Mouse (Mus musculus): Measurements from ENCODE around the gene Fa2h. TPM values are rescaled to one million over a fixed set of nuclear protein-coding genes. Genes with fewer than 3 reads are reported as not detected.
A peak's percentile ranks its signal among the peaks of the same experiment; 100 is the strongest.

Gene Fa2h
- polyA plus RNA-seq, 1 experiment from 2014 or later: not detected

GRCm38 (mm10) chr8:111417222-111417621, 23.6 kb upstream of the Fa2h start:
- Histone ChIP-seq H3K9me3 (ENCODE audit: control insufficient read depth, low read length) (no peaks in the 10 kb centered on the region), H3K4me3 (ENCODE audit: low read depth, low read length) (no peak overlapping the region), H3K36me3 (ENCODE audit: control insufficient read depth, insufficient read depth, low read length) (no peaks in the 10 kb centered on the region), H3K27me3 (ENCODE audit: control insufficient read depth, insufficient read depth, low read length) (no peaks in the 10 kb centered on the region), H3K4me2 (replicated peaks; ENCODE audit: low read depth, low read length) (no peak overlapping the region), H3K9ac (ENCODE audit: low read depth, low read length) (no peak overlapping the region), H3K27ac (ENCODE audit: low read depth, low read length) (no peak overlapping the region), H3K4me1 (replicated peaks; ENCODE audit: control insufficient read depth, insufficient read depth, low read length) (no peaks in the 10 kb centered on the region)
- no peak for ATAC-seq (ENCODE audit: low FRiP score)
- no peak for DNase-seq (ENCODE audit: low spot score)
- WGBS: 91% methylated on average over 10 of the region's 10 CpGs

DNA sequence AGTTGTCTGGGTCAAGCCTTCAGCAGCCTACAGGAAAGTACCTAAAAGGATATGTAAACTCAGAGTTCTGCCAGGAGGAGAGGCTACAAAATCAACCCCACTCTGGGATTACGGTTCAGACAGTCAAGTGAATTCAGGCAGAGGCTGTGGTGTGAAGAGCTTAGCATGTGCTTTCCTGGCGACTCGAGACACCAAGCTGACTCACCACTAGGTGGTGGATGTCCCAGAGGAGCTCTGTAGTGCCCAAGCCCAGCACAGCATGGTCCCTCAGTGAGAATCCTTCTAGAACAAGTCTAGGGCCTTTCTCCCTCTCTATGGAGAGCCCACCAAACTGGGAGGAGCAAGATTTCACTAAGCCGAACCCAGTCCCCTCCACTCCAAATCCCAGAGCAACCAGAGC, 9.8 kb upstream of the Fa2h start:
- no peak overlapping the region for H3K4me2 ChIP-seq (replicated peaks; ENCODE audit: low read depth, low read length)
- no peak overlapping the region for H3K9ac ChIP-seq (ENCODE audit: low read depth, low read length)
- no peak overlapping the region for H3K27ac ChIP-seq (ENCODE audit: low read depth, low read length)
- no peaks in the 10 kb centered on the region for H3K9me3 ChIP-seq (ENCODE audit: control insufficient read depth, low read length)
- H3K27me3 ChIP-seq (ENCODE audit: control insufficient read depth, insufficient read depth, low read length): no peaks in the 10 kb centered on the region
- DNase-seq (ENCODE audit: low spot score): no peak
- no peaks in the 10 kb centered on the region for H3K36me3 ChIP-seq (ENCODE audit: control insufficient read depth, insufficient read depth, low read length)
- H3K4me3 ChIP-seq (ENCODE audit: low read depth, low read length): no peak overlapping the region
- ATAC-seq (ENCODE audit: low FRiP score): no peak
- H3K4me1 ChIP-seq (replicated peaks; ENCODE audit: control insufficient read depth, insufficient read depth, low read length): no peaks in the 10 kb centered on the region
- 53% methylated on average over 4 of the region's 4 CpGs for WGBS

GRCm38 (mm10) chr8:111391268-111391667, 2.4 kb downstream of the Fa2h start:
- Histone ChIP-seq H3K27me3 (ENCODE audit: control insufficient read depth, insufficient read depth, low read length) (peaks cover 30% of the 10 kb centered on the region), H3K9me3 (ENCODE audit: control insufficient read depth, low read length) (no peaks in the 10 kb centered on the region), H3K27ac (ENCODE audit: low read depth, low read length) (no peak overlapping the region), H3K4me1 (replicated peaks; ENCODE audit: control insufficient read depth, insufficient read depth, low read length) (no peaks in the 10 kb centered on the region), H3K4me2 (replicated peaks; ENCODE audit: low read depth, low read length) (no peak overlapping the region), H3K4me3 (ENCODE audit: low read depth, low read length) (no peak overlapping the region), H3K9ac (ENCODE audit: low read depth, low read length) (no peak overlapping the region), H3K36me3 (ENCODE audit: control insufficient read depth, insufficient read depth, low read length) (no peaks in the 10 kb centered on the region)
- ATAC-seq (ENCODE audit: low FRiP score) (no peak), DNase-seq (ENCODE audit: low spot score) (no peak)
- WGBS: 21% methylated on average over 3 of the region's 3 CpGs

- WGBS: 73% methylated on average over 2 of the region's 2 CpGs
- Histone ChIP-seq H3K27ac (ENCODE audit: low read depth, low read length) (no peak overlapping the region), H3K9me3 (ENCODE audit: control insufficient read depth, low read length) (no peaks in the 10 kb centered on the region), H3K27me3 (ENCODE audit: control insufficient read depth, insufficient read depth, low read length) (peaks cover 30% of the 10 kb centered on the region), H3K36me3 (ENCODE audit: control insufficient read depth, insufficient read depth, low read length) (no peaks in the 10 kb centered on the region), H3K4me3 (ENCODE audit: low read depth, low read length) (no peak overlapping the region), H3K4me2 (replicated peaks; ENCODE audit: low read depth, low read length) (no peak overlapping the region), H3K4me1 (replicated peaks; ENCODE audit: control insufficient read depth, insufficient read depth, low read length) (no peaks in the 10 kb centered on the region), H3K9ac (ENCODE audit: low read depth, low read length) (no peak overlapping the region)
- ATAC-seq (ENCODE audit: low FRiP score): no peak
- DNase-seq (ENCODE audit: low spot score): no peak
These were observed 2.8 kb downstream of the Fa2h start for GRCm38 (mm10) chr8:111390837-111391236.

- Histone ChIP-seq H3K4me1 (replicated peaks; ENCODE audit: control insufficient read depth, insufficient read depth, low read length) (no peaks in the 10 kb centered on the region), H3K4me2 (replicated peaks; ENCODE audit: low read depth, low read length) (no peak overlapping the region)
- 81% methylated on average over 4 of the region's 4 CpGs for WGBS
These were observed 4.0 kb downstream of the Fa2h start for GRCm38 (mm10) chr8:111389581-111389980.

DNA sequence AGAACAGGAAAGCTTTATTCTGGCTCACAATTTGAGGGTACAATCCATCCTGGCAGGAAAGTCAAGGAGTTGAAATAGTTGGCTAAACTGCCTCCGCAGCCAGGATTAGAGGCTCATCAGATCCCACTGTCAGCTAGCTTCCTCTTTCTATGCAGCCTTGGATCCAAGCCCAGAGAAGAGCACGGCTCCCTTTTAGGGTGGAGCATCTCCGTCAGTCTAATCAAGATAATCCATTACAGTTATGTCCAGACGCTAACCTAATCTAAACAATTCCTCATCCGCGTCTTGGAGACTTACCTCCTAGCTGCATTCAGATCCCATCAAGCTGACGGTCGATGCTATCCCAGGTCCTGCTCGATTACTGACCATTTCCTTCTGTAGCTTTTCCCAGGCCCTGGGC, 7.7 kb downstream of the Fa2h start:
- Histone ChIP-seq H3K9me3 (ENCODE audit: control insufficient read depth, low read length) (no peaks in the 10 kb centered on the region), H3K27ac (ENCODE audit: low read depth, low read length) (no peak overlapping the region), H3K4me2 (replicated peaks; ENCODE audit: low read depth, low read length) (no peak overlapping the region), H3K4me3 (ENCODE audit: low read depth, low read length) (no peak overlapping the region), H3K4me1 (replicated peaks; ENCODE audit: control insufficient read depth, insufficient read depth, low read length) (no peaks in the 10 kb centered on the region), H3K9ac (ENCODE audit: low read depth, low read length) (no peak overlapping the region), H3K27me3 (ENCODE audit: control insufficient read depth, insufficient read depth, low read length) (no peaks in the 10 kb centered on the region), H3K36me3 (ENCODE audit: control insufficient read depth, insufficient read depth, low read length) (no peaks in the 10 kb centered on the region)
- DNase-seq (ENCODE audit: low spot score) (no peak), ATAC-seq (ENCODE audit: low FRiP score) (no peak)
- 88% methylated on average over 9 of the region's 9 CpGs for WGBS

More at GRCm38 (mm10) chr8:111389581-111389980, 4.0 kb downstream of the Fa2h start:
- no peak overlapping the region for H3K9ac ChIP-seq (ENCODE audit: low read depth, low read length)
- no peaks in the 10 kb centered on the region for H3K36me3 ChIP-seq (ENCODE audit: control insufficient read depth, insufficient read depth, low read length)
- H3K9me3 ChIP-seq (ENCODE audit: control insufficient read depth, low read length): no peaks in the 10 kb centered on the region
- peaks cover 25% of the 10 kb centered on the region for H3K27me3 ChIP-seq (ENCODE audit: control insufficient read depth, insufficient read depth, low read length)
- no peak overlapping the region for H3K27ac ChIP-seq (ENCODE audit: low read depth, low read length)
- no peak overlapping the region for H3K4me3 ChIP-seq (ENCODE audit: low read depth, low read length)
- DNase-seq (ENCODE audit: low spot score) (no peak), ATAC-seq (ENCODE audit: low FRiP score) (no peak)

GRCm38 (mm10) chr8:111384628-111385027, 9.0 kb downstream of the Fa2h start:
- H3K36me3 ChIP-seq (ENCODE audit: control insufficient read depth, insufficient read depth, low read length): no peaks in the 10 kb centered on the region
- H3K27ac ChIP-seq (ENCODE audit: low read depth, low read length): no peak overlapping the region
- H3K4me1 ChIP-seq (replicated peaks; ENCODE audit: control insufficient read depth, insufficient read depth, low read length): no peaks in the 10 kb centered on the region
- no peak overlapping the region for H3K4me3 ChIP-seq (ENCODE audit: low read depth, low read length)
- H3K9me3 ChIP-seq (ENCODE audit: control insufficient read depth, low read length): no peaks in the 10 kb centered on the region
- no peak for ATAC-seq (ENCODE audit: low FRiP score)
- H3K9ac ChIP-seq (ENCODE audit: low read depth, low read length): no peak overlapping the region
- 49% methylated on average over 2 of the region's 2 CpGs for WGBS
- no peaks in the 10 kb centered on the region for H3K27me3 ChIP-seq (ENCODE audit: control insufficient read depth, insufficient read depth, low read length)
- no peak overlapping the region for H3K4me2 ChIP-seq (replicated peaks; ENCODE audit: low read depth, low read length)
- DNase-seq (ENCODE audit: low spot score): no peak

DNA sequence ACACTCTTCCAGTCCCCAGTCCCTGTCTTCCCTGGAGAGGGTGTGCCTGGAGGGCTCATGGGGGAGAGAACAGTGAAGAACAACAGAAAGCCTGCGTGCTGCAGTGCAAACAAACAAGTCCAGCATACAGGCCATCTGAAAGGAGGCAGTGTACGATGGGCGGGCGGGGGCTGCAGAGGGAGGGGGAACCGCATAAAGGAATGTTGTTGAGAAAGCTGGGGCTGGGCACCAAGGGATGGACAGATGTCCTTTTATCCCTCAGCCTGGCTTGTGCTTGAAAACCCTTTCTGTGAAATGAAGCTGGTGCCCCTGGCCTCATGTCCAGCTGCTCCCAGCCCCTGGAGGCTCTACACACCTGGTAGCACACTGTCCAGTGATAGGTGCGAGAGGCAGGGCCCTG, 18.4 kb downstream of the Fa2h start:
- no peaks in the 10 kb centered on the region for H3K36me3 ChIP-seq (ENCODE audit: control insufficient read depth, insufficient read depth, low read length)
- DNase-seq (ENCODE audit: low spot score) (peak; percentile 11), ATAC-seq (ENCODE audit: low FRiP score) (no peak)
- H3K9me3 ChIP-seq (ENCODE audit: control insufficient read depth, low read length): no peaks in the 10 kb centered on the region
- H3K27ac ChIP-seq (ENCODE audit: low read depth, low read length): no peak overlapping the region
- H3K27me3 ChIP-seq (ENCODE audit: control insufficient read depth, insufficient read depth, low read length): no peaks in the 10 kb centered on the region
- H3K4me1 ChIP-seq (replicated peaks; ENCODE audit: control insufficient read depth, insufficient read depth, low read length): no peaks in the 10 kb centered on the region
- H3K9ac ChIP-seq (ENCODE audit: low read depth, low read length): no peak overlapping the region
- H3K4me2 ChIP-seq (replicated peaks; ENCODE audit: low read depth, low read length): no peak overlapping the region
- 65% methylated on average over 6 of the region's 6 CpGs for WGBS
- no peak overlapping the region for H3K4me3 ChIP-seq (ENCODE audit: low read depth, low read length)

DNA sequence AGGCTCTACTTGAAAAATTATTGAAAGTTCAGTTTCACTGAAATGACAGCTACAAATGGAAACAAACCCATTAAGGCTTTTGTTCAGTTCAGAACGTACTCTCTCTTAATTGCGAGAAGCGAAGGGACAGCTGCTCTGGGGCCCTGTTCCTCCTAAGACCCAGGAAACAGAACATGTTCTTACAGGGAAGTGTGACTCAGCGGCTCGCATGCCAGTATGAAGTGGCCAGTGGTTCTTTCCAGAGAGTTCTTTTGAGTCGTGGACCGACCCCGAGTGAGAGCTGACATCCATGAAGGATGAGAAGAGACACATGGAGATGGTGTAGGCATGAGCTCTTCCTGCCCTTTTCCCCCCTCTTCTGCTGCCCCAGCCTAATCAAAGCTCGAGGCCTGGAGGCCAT, 23.9 kb downstream of the Fa2h start:
- Histone ChIP-seq H3K4me1 (replicated peaks; ENCODE audit: control insufficient read depth, insufficient read depth, low read length) (no peaks in the 10 kb centered on the region), H3K27me3 (ENCODE audit: control insufficient read depth, insufficient read depth, low read length) (no peaks in the 10 kb centered on the region), H3K27ac (ENCODE audit: low read depth, low read length) (no peak overlapping the region), H3K9ac (ENCODE audit: low read depth, low read length) (no peak overlapping the region), H3K9me3 (ENCODE audit: control insufficient read depth, low read length) (no peaks in the 10 kb centered on the region), H3K4me2 (replicated peaks; ENCODE audit: low read depth, low read length) (no peak overlapping the region), H3K4me3 (ENCODE audit: low read depth, low read length) (no peak overlapping the region), H3K36me3 (ENCODE audit: control insufficient read depth, insufficient read depth, low read length) (no peaks in the 10 kb centered on the region)
- ATAC-seq (ENCODE audit: low FRiP score) (no peak), DNase-seq (ENCODE audit: low spot score) (no peak)
- 88% methylated on average over 9 of the region's 9 CpGs for WGBS
